ENCODE assay signal across 22 mouse cellular contexts in the genomic region with DNA sequence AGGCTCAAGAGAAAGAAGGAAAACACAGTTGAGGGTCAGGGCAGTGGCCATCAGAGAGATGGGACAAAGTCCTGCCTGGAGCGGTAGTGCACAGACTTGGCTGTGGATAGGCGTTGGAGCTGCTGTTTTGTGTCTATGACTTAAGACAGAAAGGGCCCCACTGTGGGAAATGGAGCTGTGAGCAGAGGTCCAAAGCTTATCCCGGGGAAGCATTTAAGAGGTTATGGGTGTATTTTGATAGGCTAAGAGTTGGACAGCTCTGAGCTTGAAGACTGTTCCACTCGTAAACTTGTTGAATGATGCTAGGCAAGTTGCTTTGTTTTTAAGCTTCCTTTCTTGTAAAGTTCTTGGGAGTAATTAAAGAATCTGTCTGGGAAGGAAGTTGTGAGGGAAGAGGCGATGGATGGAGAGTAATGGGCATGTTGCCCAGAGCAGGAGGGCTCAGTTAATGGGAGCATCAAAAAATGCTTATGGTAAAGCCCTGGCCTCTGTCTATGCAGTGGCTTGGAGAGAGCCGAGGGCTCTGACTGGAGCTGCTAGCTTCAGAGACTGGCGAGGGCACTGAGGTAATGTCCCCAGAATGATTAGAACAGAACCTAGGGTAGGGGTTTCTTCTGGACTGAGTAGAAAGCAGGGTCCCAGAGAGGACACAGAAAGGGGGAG. TPM values are rescaled to one million over a fixed set of nuclear protein-coding genes. Genes with fewer than 3 reads are reported as not detected.
DNase-seq lines count a peak whose midpoint lies in the region; ATAC-seq and TF ChIP-seq lines count a peak whose summit lies in the region.
"Had no signal": no experiment of that assay in that cellular context is flagged by ENCODE, and none has a peak within 500 bp of the region (broad histone marks: within the 10 kb centered on the region; RNA-seq: fewer than 3 reads in every experiment).

No protein-coding gene starts in this region.

- peak; percentile 76; the same call in 1 of the 2 replicates for ATAC-seq in kidney, embryonic 14.5 days (ENCODE audit: low FRiP score, low TSS enrichment)
- no peak for ATAC-seq in lung, postnatal 0 days
- ATAC-seq: activated CD4-positive, CD25-positive, alpha-beta regulatory T cell, adult 4 months; forebrain, embryonic 13.5 days; hindbrain, embryonic 16.5 days; intestine, postnatal 0 days; midbrain, embryonic 16.5 days had no signal

- no peak overlapping the region for H3K27ac ChIP-seq in kidney, embryonic 14.5 days (ENCODE audit: low read depth, low read length)
- H3K27ac ChIP-seq in lung, postnatal 0 days (ENCODE audit: low read length): no peak overlapping the region
- H3K27ac ChIP-seq in forebrain, embryonic 10.5 days: no peak overlapping the region
- H3K27ac ChIP-seq: embryonic facial prominence, embryonic 13.5 days; forebrain, embryonic 13.5 days; hindbrain, embryonic 10.5 days; liver, embryonic 13.5 days had no signal

- no peak overlapping the region for H3K4me2 ChIP-seq in kidney, embryonic 14.5 days (replicated peaks; ENCODE audit: low read depth, low read length)
- H3K4me2 ChIP-seq in lung, postnatal 0 days (replicated peaks; ENCODE audit: low read depth, low read length): no peak overlapping the region
- H3K4me2 ChIP-seq: embryonic facial prominence, embryonic 13.5 days; forebrain, embryonic 13.5 days; liver, embryonic 13.5 days had no signal

- H3K4me3 ChIP-seq in kidney, embryonic 14.5 days (ENCODE audit: low read length): no peak overlapping the region
- H3K4me3 ChIP-seq in lung, postnatal 0 days (ENCODE audit: low read depth, low read length): no peak overlapping the region
- H3K4me3 ChIP-seq in forebrain, embryonic 10.5 days: no peak overlapping the region
- H3K4me3 ChIP-seq: embryonic facial prominence, embryonic 13.5 days; erythroblast, embryonic 14.5 days; forebrain, embryonic 13.5 days; hindbrain, embryonic 10.5 days; liver, embryonic 13.5 days; myocyte had no signal

- H3K9me3 ChIP-seq in kidney, embryonic 14.5 days (ENCODE audit: control insufficient read depth, low read length): no peaks in the 10 kb centered on the region
- H3K9me3 ChIP-seq in lung, postnatal 0 days (ENCODE audit: low read length): no peaks in the 10 kb centered on the region
- no peaks in the 10 kb centered on the region for H3K9me3 ChIP-seq in forebrain, embryonic 10.5 days
- H3K9me3 ChIP-seq: forebrain, embryonic 13.5 days; liver, embryonic 13.5 days had no signal

- TF ChIP-seq CTCF in lung, postnatal 0 days (IDR thresholded peaks at IDR 0.05): no peak

- TF ChIP-seq EP300 in lung, postnatal 0 days (IDR thresholded peaks at IDR 0.05): no peak

- H3K36me3 ChIP-seq in kidney, embryonic 14.5 days (ENCODE audit: control insufficient read depth, insufficient read depth, low read length): no peaks in the 10 kb centered on the region
- H3K36me3 ChIP-seq in lung, postnatal 0 days (ENCODE audit: insufficient read depth, low read length): no peaks in the 10 kb centered on the region
- H3K36me3 ChIP-seq in forebrain, embryonic 10.5 days (replicated peaks): no peaks in the 10 kb centered on the region
- H3K36me3 ChIP-seq: hindbrain, embryonic 10.5 days; liver, embryonic 13.5 days had no signal

- 57% methylated on average over 7 of the region's 7 CpGs for WGBS in kidney, embryonic 14.5 days
- WGBS in lung, postnatal 0 days: 45% methylated on average over 7 of the region's 7 CpGs
- 92% methylated on average over 7 of the region's 7 CpGs for WGBS in forebrain, embryonic 10.5 days

- no peaks in the 10 kb centered on the region for H3K4me1 ChIP-seq in kidney, embryonic 14.5 days (ENCODE audit: control insufficient read depth, insufficient read depth, low read length)
- peaks cover 5% of the 10 kb centered on the region; the same call in 1 of the 2 replicates for H3K4me1 ChIP-seq in lung, postnatal 0 days (ENCODE audit: insufficient read depth, low read depth, low read length)
- H3K4me1 ChIP-seq in forebrain, embryonic 10.5 days: peaks cover 4% of the 10 kb centered on the region; the same call in 1 of the 2 replicates
- H3K4me1 ChIP-seq: hindbrain, embryonic 10.5 days; liver, embryonic 13.5 days had no signal

- no peaks in the 10 kb centered on the region for H3K27me3 ChIP-seq in kidney, embryonic 14.5 days (ENCODE audit: control insufficient read depth, insufficient read depth, low read length)
- H3K27me3 ChIP-seq in lung, postnatal 0 days (replicated peaks; ENCODE audit: insufficient read depth, low read length): no peaks in the 10 kb centered on the region
- H3K27me3 ChIP-seq in forebrain, embryonic 10.5 days (ENCODE audit: poor library complexity, severe bottlenecking): no peaks in the 10 kb centered on the region
- H3K27me3 ChIP-seq: embryonic facial prominence, embryonic 13.5 days; forebrain, embryonic 13.5 days; liver, embryonic 13.5 days had no signal

- H3K9ac ChIP-seq in kidney, embryonic 14.5 days (ENCODE audit: low read depth, low read length): no peak overlapping the region
- H3K9ac ChIP-seq in lung, postnatal 0 days (replicated peaks; ENCODE audit: low read depth): no peak overlapping the region
- H3K9ac ChIP-seq: embryonic facial prominence, embryonic 13.5 days; forebrain, embryonic 13.5 days; liver, embryonic 13.5 days had no signal

- no peak for DNase-seq in kidney, adult 11 months
- peak; percentile 22 for DNase-seq in lung, postnatal 0 days (ENCODE audit: low spot score)
- no peak for DNase-seq in lung, postnatal 10 days
- peak; percentile 62 for DNase-seq in kidney, postnatal 14 days
- DNase-seq in forebrain, embryonic 10.5 days (ENCODE audit: extremely low spot score, low spot score): no peak
- no peak for DNase-seq in T-cell, adult 2 months (ENCODE audit: low spot score)
- DNase-seq: adrenal gland, adult 8-10 months; cerebellum, adult 8-10 months; embryo, embryonic 11 days; heart, postnatal 10 days; liver, embryonic 13.5 days; thymus, postnatal 25 days had no signal

RNA-seq across cellular contexts. Expression of gene Rab6b, which starts 39.9 kb away (rescaled TPM):
- 3.1 and 3.5 TPM in 2 replicates for polyA plus RNA-seq in kidney, embryonic 14.5 days (2014; fragmentation: Nextera tagmentation; extraction: Ambion mirVana)
- 6.8 and 7.3 TPM in 2 replicates for polyA plus RNA-seq in lung, postnatal 0 days (2015; fragmentation: Nextera tagmentation; extraction: Ambion mirVana)
- polyA plus RNA-seq in forebrain, embryonic 10.5 days (2016; fragmentation: Nextera tagmentation; extraction: Ambion mirVana): 8.3 and 9.1 TPM in 2 replicates
- polyA plus RNA-seq: erythroblast, embryonic 14.5 days had no signal

Comparison
In these comparisons a context has a peak if more than half of its experiments do, and no peak if none do; other contexts are left out.
1. DNase-seq: peak in lung, postnatal 0 days (single experiment) and kidney, postnatal 14 days (single experiment); none in kidney, adult 11 months (single experiment), lung, postnatal 10 days (single experiment), forebrain, embryonic 10.5 days (single experiment) and T-cell, adult 2 months (single experiment).